Mouse (Mus musculus) central nervous system, embryonic 18 days (tissue): ENCODE results near the gene Prcp. TPM values are rescaled to one million over a fixed set of nuclear protein-coding genes. Genes with fewer than 3 reads are reported as not detected.

Experiments used
- polyA plus RNA-seq: library from polyadenylated mRNA; depleted of rRNA; stranded (reverse); fragments of >200 nt; gene quantifications from 2 replicates; pipeline ENCODE4 v1.2.3, GENCODE M21; 2012; rRNA removed

The Prcp gene
- 14.7 and 17.4 TPM in 2 replicates for polyA plus RNA-seq

GRCm38 (mm10) chr7:92874116-92874675, at the start of gene Prcp, which contains the start of gene Ddias:
Prcp (plus strand) TSS chr7:92874470.
Ddias (minus strand) TSS chr7:92874247.

Other genes with a start within 250 kb of the Prcp start
- gene Ankrd42, start 237.3 kb upstream of the Prcp start, polyA plus RNA-seq: 11.7 and 12.9 TPM in 2 replicates
- 26.2 and 27.7 TPM in 2 replicates for gene Pcf11, start 204.5 kb upstream of the Prcp start, polyA plus RNA-seq
- 12.4 and 15.8 TPM in 2 replicates for gene Rab30, start 132.9 kb upstream of the Prcp start, polyA plus RNA-seq
- 2.2 and 2.4 TPM in 2 replicates for gene Ddias, start 223 bp upstream of the Prcp start, polyA plus RNA-seq
- gene Fam181b, start 205.4 kb downstream of the Prcp start, polyA plus RNA-seq: 26.4 and 28.4 TPM in 2 replicates